Mouse (Mus musculus): ENCODE data around the gene Mospd1.

The Mospd1 gene

GRCm38 (mm10) chrX:53370366-53370740 lies at the start of gene Mospd1:
Gene Mospd1, minus strand, starts transcription at chrX:53370502.
- DNase-seq: peak; percentile 96

DNA sequence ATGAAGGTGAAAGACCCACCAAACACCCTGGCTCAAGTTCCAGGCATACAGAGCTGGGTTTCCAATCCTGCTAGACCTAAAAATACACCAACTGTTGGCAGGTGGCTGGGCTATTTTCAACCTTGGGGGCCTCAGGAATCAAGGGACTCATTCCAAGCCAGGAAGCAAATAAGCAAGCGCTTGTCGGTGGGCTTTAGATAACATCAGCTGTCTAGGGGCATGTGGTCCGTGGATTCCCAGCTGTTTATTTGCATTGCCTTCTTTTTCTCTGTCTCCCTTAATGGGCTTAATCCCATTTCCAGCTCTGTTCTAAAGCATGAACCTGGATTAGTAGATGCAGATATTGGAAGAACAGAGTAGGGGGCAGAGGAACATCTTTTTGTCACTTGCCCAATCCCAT lies 16.1 kb upstream of the Mospd1 start:
- DNase-seq: no peak

DNA sequence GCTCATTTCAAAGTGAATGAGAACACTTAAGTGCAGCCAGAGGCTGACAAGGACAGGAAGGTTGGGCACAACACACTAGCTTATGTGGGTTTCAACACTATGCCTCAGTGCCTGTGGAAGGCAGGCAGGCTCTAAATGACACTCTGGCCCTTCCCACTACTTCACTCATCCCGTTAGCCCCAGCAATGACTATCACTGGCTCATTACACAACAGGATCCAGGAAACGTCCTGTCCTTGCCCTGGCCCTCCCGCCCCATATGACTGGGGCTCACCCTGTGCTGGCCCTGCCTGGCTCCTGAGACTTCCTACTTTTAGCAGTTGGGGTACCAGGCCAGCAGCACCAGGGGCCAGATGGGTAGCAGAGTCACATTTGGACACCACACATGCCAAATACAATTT lies 12.8 kb upstream of the Mospd1 start:
- no peak for DNase-seq

- DNase-seq: peak; percentile 45
These were observed 552 bp downstream of the Mospd1 start for GRCm38 (mm10) chrX:53369534-53370365.

- DNase-seq: no peak
These were observed 5.5 kb downstream of the Mospd1 start for GRCm38 (mm10) chrX:53364668-53365383.

DNA sequence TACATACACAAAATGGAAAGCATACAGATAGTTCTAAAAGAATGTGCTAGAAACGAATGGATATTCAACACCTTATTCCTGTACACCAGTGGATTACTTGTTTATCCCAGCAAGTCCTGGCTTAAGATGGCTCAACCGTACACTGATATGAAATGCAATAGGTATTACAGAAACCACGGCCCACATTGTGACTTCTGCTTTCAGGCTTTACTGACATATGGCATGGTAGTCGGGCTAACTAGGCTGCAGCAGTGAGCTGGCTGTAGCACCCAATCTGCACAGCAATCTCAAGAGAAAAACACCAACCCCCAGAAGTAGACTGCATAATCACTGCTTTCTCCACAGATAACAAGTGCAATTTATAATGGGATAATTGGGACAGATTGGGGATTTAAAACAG lies 21.9 kb downstream of the Mospd1 start:
- DNase-seq: no peak

DNA sequence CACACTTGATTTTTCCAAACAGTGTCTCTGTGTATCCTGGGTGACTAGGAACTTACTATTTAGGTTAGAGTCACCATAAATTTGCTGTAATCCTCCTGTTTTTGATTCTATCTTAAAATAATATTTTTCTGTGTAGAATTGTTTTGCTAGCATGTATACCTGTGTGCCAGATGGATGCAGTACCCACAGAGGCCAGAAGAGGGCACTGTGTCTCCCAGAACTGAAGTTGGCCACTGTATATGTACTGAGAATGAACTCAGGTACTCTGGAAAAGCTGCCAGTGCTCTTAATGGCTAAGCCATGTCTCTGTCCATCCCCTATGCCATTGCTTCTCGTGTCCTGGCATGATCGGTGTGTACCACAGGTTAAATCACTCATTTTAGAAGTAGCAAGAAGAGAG lies 28.8 kb downstream of the Mospd1 start:
- DNase-seq: peak; percentile 79

- no peak for DNase-seq
These were observed 32.9 kb downstream of the Mospd1 start for GRCm38 (mm10) chrX:53337355-53337754.

- no peak for DNase-seq
These were observed 39.9 kb downstream of the Mospd1 start for GRCm38 (mm10) chrX:53330396-53330795.

- no peak for DNase-seq
These were observed 49.2 kb downstream of the Mospd1 start for GRCm38 (mm10) chrX:53321111-53321510.

GRCm38 (mm10) chrX:53320564-53320963 lies 49.7 kb downstream of the Mospd1 start:
- DNase-seq: no peak
